18 mouse cellular contexts compared by ENCODE assay signal in genomic region chr4:148363366-148364121, GRCm38 (mm10).
DNase-seq lines count a peak whose midpoint lies in the region; TF ChIP-seq lines count a peak whose summit lies in the region.
"Had no signal": no experiment of that assay in that cellular context is flagged by ENCODE, and none has a peak within 500 bp of the region (broad histone marks: within the 10 kb centered on the region; RNA-seq: fewer than 3 reads in every experiment).

No protein-coding gene starts in this region.

- no peak for TF ChIP-seq CTCF in cerebellum, adult 2 months (IDR thresholded peaks at IDR 0.05; ENCODE audit: borderline replicate concordance, insufficient read depth, low read depth, low read length)

- H3K4me1 ChIP-seq in cerebellum, adult 2 months (ENCODE audit: control insufficient read depth, insufficient read depth, low read length) = peaks cover 43% of the 10 kb centered on the region
- H3K4me1 ChIP-seq: embryonic facial prominence, embryonic 10.5 days; embryonic facial prominence, embryonic 12.5 days; forebrain, embryonic 13.5 days had no signal

- no peak overlapping the region for H3K27ac ChIP-seq in cerebellum, adult 2 months (ENCODE audit: insufficient read depth, low read length)
- H3K27ac ChIP-seq: embryonic facial prominence, embryonic 10.5 days; embryonic facial prominence, embryonic 12.5 days; forebrain, embryonic 13.5 days; forebrain, embryonic 15.5 days had no signal

- H3K27me3 ChIP-seq in cerebellum, adult 2 months (ENCODE audit: control insufficient read depth, insufficient read depth, low read length) = no peaks in the 10 kb centered on the region
- H3K27me3 ChIP-seq: embryonic facial prominence, embryonic 12.5 days; forebrain, embryonic 13.5 days; forebrain, embryonic 15.5 days had no signal

- WGBS in cerebellum, adult 2 months = 30% methylated on average over 10 of the region's 10 CpGs

- TF ChIP-seq POLR2A in cerebellum, adult 2 months (IDR thresholded peaks at IDR 0.05; ENCODE audit: borderline replicate concordance, insufficient read depth, low read length) = no peak

- peak; percentile 42 to 53 for DNase-seq in cerebellum, adult 2 months
- DNase-seq in cerebellum, adult 11 months = no peak
- DNase-seq in cerebellum, adult 9-11 months = peak; percentile 45
- no peak for DNase-seq in cerebellum, postnatal 14 days
- DNase-seq in cerebellum, postnatal 36 days = peak; percentile 30 to 34
- DNase-seq in cerebellum, adult 11-12 months = no peak
- DNase-seq in brain, adult 2 months (ENCODE audit: low read depth, low spot score) = peak; percentile 64
- no peak for DNase-seq in left cerebral cortex, postnatal 25 days (ENCODE audit: low spot score in 2 of 2)
- DNase-seq: adrenal gland, adult 2 months; adrenal gland, postnatal 10 days; adrenal gland, postnatal 25 days; cerebellum, adult 8-10 months; forebrain, postnatal 0 days; gastrocnemius, postnatal 14 days had no signal

- intact Hi-C loops in left cerebral cortex, postnatal 25 days (cut with DNase I) = no loop called here

- no peak overlapping the region for H3K4me3 ChIP-seq in cerebellum, adult 2 months (replicated peaks; ENCODE audit: insufficient read depth, low read depth, low read length)
- H3K4me3 ChIP-seq: embryonic facial prominence, embryonic 10.5 days; embryonic facial prominence, embryonic 12.5 days; forebrain, embryonic 13.5 days; forebrain, embryonic 15.5 days had no signal

Comparison
In these comparisons a context has a peak if more than half of its experiments do, and no peak if none do; other contexts are left out.
1. DNase-seq: peak in cerebellum, adult 2 months (2 of 2), cerebellum, adult 9-11 months (single experiment), cerebellum, postnatal 36 days (2 of 2) and brain, adult 2 months (single experiment); none in cerebellum, adult 11 months (single experiment), cerebellum, postnatal 14 days (0 of 2), cerebellum, adult 11-12 months (single experiment) and left cerebral cortex, postnatal 25 days (0 of 2).